Mouse (Mus musculus) neutrophil, adult 83 days (primary cell): Measurements from ENCODE around the gene Pla2g10. TPM values are rescaled to one million over a fixed set of nuclear protein-coding genes. Genes with fewer than 3 reads are reported as not detected.

ENCODE experiments used
- total RNA-seq, 2 experiments: library from RNA; stranded (reverse); gene quantifications; one replicate each; pipeline ENCODE4 v1.2.4; 2023

Gene Pla2g10
- total RNA-seq = not detected

DNA sequence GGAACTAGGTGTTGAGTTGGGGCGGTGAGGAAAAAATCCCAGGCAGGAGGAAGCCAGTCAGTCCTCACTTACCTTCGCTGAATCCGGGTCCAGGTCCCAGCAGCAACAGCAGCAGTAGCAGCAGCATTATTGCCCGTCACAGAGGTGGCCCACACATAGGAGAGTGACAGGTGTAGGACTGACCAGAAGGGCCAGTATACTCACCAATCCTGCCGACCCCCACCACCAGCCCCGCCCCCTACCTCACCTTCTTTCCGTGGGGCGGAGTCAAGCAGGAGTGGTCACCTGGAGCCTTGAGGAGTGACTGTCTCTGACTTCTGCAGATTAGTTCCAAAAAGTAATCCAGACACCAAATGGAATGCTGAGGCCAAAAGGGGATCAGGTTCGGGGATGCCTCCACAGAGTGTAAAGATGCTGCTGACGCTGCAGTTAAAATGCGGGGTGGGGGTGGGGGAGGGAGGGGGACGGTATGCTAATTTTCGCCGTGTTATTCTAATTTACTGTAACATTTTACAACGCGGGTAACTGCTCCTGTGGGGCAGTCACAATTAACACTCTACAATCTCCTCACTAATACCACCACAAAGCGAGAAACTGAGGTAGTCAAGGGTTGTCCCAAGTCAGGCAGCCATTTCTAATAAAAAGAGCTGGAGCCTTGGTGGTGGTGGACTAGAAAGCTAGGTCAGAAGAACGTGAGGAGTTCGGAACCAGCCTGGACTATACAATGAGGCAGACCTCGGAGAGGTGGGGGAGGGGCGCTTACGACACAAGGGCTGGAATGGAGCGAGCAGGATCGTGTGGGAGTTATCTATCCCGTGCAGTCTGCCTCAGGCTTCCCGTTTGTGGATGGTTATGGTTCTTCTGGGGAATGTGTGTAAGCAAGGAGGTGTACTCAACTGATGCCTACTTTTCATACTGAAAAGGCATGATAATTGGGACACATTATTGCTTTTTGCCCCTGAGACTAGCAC is at the start of gene Pla2g10:
TSS of gene Pla2g10 (minus strand) at position 699 of the 971 bp plus-strand sequence.

GRCm38 (mm10) chr16:13671685-13672385 is 58.9 kb downstream of the Pla2g10 start, which contains the start of the genes Bfar and 3110001I22Rik:
TSS of gene Bfar (plus strand) at chr16:13671858.
TSS of gene 3110001I22Rik (plus strand) at chr16:13671929.

DNA sequence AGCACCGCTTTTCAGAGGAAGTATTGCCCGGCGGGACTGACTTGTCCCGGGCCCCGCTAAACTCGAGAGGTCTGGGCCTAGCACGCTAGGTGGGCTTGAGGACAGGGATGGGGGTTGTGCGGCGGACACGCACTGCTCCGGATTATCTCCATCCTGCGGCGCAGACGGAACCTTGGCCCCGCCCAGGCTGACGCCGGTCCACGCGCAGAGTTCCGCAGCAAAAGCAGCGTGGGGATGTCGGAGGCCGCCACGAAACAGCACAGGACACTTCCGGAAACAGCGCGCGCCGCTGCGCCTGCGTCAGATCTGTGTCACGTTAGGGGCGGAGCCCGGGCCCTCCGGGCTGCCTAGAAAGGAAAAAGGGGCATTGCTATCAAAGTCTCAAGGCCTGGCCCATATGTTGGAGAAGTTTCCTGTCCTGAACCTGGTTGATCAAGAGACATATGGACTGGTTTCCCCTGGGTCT is 62.9 kb downstream of the Pla2g10 start, which contains the start of gene Parn:
TSS of gene Parn (minus strand) at position 293 of the 466 bp plus-strand sequence.

Other genes starting within 250 kb of the Pla2g10 start
- 10 to 100 TPM in 1 of 2 experiments, 1 to 10 TPM in 1; 9.6 to 10.9 TPM for gene Parn, start 62.8 kb downstream of the Pla2g10 start, total RNA-seq
- 10 to 100 TPM; 28.1 to 31.9 TPM for gene Bfar, start 59.1 kb downstream of the Pla2g10 start, total RNA-seq
- gene 3110001I22Rik, start 59.1 kb downstream of the Pla2g10 start, total RNA-seq = 1 to 10 TPM; 5.6 to 6.6 TPM
- gene Rrn3, start 49.7 kb upstream of the Pla2g10 start, total RNA-seq = 10 to 100 TPM; 11.1 to 11.6 TPM
- gene Ntan1, start 87.9 kb upstream of the Pla2g10 start, total RNA-seq = 10 to 100 TPM; 38.0 to 39.1 TPM
- 10 to 100 TPM; 38.9 to 46.2 TPM for gene Pdxdc1, start 172.1 kb upstream of the Pla2g10 start, total RNA-seq
- gene Mpv17l, start 172.2 kb upstream of the Pla2g10 start, total RNA-seq = under 1 TPM; 0.38 to 0.57 TPM